Mouse (Mus musculus): ENCODE measurements at regions not wholly inside any gene's neighbourhood (a gene's known extent, or its start where the extent isn't known, plus 50 kb on each side); places are given as distances from the start of the nearest gene placed in this dataset.

GRCm38 (mm10) chr5:55014952-55015351 is 1016.7 kb downstream of the Stim2 start:
- no peaks in the 10 kb centered on the region for H3K27me3 ChIP-seq (replicated peaks)
- H3K27ac ChIP-seq: no peak overlapping the region
- H3K4me2 ChIP-seq: no peak overlapping the region
- 73% methylated on average over 4 of the region's 4 CpGs for WGBS
- no peak overlapping the region for H3K4me3 ChIP-seq (replicated peaks)
- no peaks in the 10 kb centered on the region for H3K4me1 ChIP-seq
- no peaks in the 10 kb centered on the region for H3K9me3 ChIP-seq
- H3K36me3 ChIP-seq: no peaks in the 10 kb centered on the region
- no peak for ATAC-seq (ENCODE audit: insufficient read depth, low FRiP score, low read depth)
- no peak overlapping the region for H3K9ac ChIP-seq

- no peak overlapping the region for H3K4me3 ChIP-seq (replicated peaks)
- H3K4me2 ChIP-seq: no peak overlapping the region
- no peaks in the 10 kb centered on the region for H3K27me3 ChIP-seq (replicated peaks)
- H3K9ac ChIP-seq: no peak overlapping the region
- no peaks in the 10 kb centered on the region for H3K4me1 ChIP-seq
- WGBS: 50% methylated on average over 4 of the region's 4 CpGs
- no peak overlapping the region for H3K27ac ChIP-seq
- peak; percentile 63; the same call in 1 of the 2 replicates for ATAC-seq (ENCODE audit: insufficient read depth, low FRiP score, low read depth)
- H3K9me3 ChIP-seq: no peaks in the 10 kb centered on the region
- no peaks in the 10 kb centered on the region for H3K36me3 ChIP-seq
Observed at GRCm38 (mm10) chr5:55049287-55049913, 1051.1 kb downstream of the Stim2 start.
